Mouse (Mus musculus) hindbrain, embryonic 10.5 days (tissue): ENCODE data around the gene Scgb1a1. TPM values are rescaled to one million over a fixed set of nuclear protein-coding genes. Genes with fewer than 3 reads are reported as not detected.

Experiments used
- DNase-seq: peaks from one replicate; pipeline ENCODE4 v3.0.0-alpha.2; 2017; ENCODE audit warnings: low spot score
- H3K27ac ChIP-seq: fragments of 300-500 bp; sonication (generic); 2 replicates; pipeline ENCODE4 v1.5.1; 2016; ENCODE audit warnings: mild to moderate bottlenecking, moderate library complexity
- H3K27me3 ChIP-seq: fragments of 300-500 bp; sonication (generic); 2 replicates; pipeline ENCODE4 v1.6.1; 2016; ENCODE audit warnings: mild to moderate bottlenecking; ENCODE audit not compliant: poor library complexity, insufficient read depth, severe bottlenecking
- H3K36me3 ChIP-seq: fragments of 300-500 bp; sonication (generic); 2 replicates; pipeline ENCODE4 v1.6.1; 2016; ENCODE audit warnings: mild to moderate bottlenecking, moderate library complexity
- H3K4me1 ChIP-seq: fragments of 300-500 bp; sonication (generic); replicated peaks from 2 replicates; pipeline ENCODE4 v1.6.1; 2016; ENCODE audit warnings: mild to moderate bottlenecking
- H3K4me3 ChIP-seq: fragments of 300-500 bp; sonication (generic); 2 replicates; pipeline ENCODE4 v1.5.1; 2016; ENCODE audit warnings: mild to moderate bottlenecking, moderate library complexity
- H3K9me3 ChIP-seq: fragments of 300-500 bp; sonication (generic); 2 replicates; pipeline ENCODE4 v1.6.1; 2016; ENCODE audit warnings: mild to moderate bottlenecking, moderate library complexity
- WGBS: fragments of 180-500 bp; shearing (Covaris S2); methylation state at CpG from one replicate; pipeline ENCODE4 v1.1.7; 2016; 5-methylcytosine and 5-hydroxymethylcytosine counted together
- polyA plus RNA-seq: library from polyadenylated mRNA; unstranded; fragments of >200 nt; fragmentation: Nextera tagmentation; extraction: Ambion mirVana; gene quantifications from 2 replicates; pipeline ENCODE4 v1.2.1, GENCODE M21; 2016

Gene Scgb1a1
- polyA plus RNA-seq, 1 experiment from 2014 or later, result not detected

DNA sequence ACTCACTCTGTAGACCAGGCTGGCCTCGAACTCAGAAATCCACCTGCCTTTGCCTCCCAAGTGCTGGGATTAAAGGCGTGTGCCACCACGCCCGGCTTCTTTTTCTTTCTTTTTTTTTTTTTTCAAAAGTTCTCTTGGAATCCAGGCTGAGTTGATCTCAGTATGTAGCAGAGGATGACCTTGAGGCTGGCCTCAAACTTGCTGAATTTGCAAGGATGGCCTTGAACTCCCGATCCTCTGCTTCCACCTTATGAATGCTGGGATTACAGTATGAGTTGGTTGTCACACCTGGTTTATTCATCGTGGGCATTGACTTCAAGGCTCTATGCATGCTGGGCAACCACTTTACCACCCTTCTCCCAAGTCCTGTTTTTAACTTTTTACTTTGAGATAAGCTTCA is 47.1 kb downstream of the Scgb1a1 start:
- H3K27me3 ChIP-seq, result no peaks in the 10 kb centered on the region
- H3K36me3 ChIP-seq, result no peaks in the 10 kb centered on the region
- no peaks in the 10 kb centered on the region for H3K4me1 ChIP-seq
- no peak overlapping the region for H3K27ac ChIP-seq
- H3K4me3 ChIP-seq, result no peak overlapping the region
- H3K9me3 ChIP-seq, result no peaks in the 10 kb centered on the region
- no peak for DNase-seq
- 87% methylated on average over 6 of the region's 6 CpGs for WGBS

DNA sequence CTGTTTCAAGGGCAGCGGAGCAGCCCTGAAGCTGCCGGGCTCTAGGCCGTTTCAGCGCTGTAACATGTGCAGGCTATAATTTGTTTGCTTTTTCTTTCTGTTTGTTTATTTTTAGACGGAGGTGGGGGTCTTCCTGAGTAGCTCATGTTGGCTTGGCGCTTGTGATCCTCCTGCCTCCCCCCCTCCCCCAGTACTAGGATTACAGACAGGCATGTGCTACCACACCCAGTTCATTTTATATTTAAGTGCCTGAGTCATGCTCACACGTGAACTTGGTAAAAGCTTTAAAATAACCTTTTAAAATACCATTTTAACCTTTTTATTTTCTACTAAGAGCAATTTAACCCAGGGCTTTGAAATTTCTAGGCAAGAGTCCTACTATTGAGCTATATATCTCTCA is 47.8 kb downstream of the Scgb1a1 start:
- H3K27me3 ChIP-seq, result no peaks in the 10 kb centered on the region
- H3K9me3 ChIP-seq, result no peaks in the 10 kb centered on the region
- no peak overlapping the region for H3K27ac ChIP-seq
- 65% methylated on average over 7 of the region's 7 CpGs for WGBS
- H3K4me3 ChIP-seq, result no peak overlapping the region
- H3K36me3 ChIP-seq, result no peaks in the 10 kb centered on the region
- DNase-seq, result peak; percentile 6
- H3K4me1 ChIP-seq, result no peaks in the 10 kb centered on the region

DNA sequence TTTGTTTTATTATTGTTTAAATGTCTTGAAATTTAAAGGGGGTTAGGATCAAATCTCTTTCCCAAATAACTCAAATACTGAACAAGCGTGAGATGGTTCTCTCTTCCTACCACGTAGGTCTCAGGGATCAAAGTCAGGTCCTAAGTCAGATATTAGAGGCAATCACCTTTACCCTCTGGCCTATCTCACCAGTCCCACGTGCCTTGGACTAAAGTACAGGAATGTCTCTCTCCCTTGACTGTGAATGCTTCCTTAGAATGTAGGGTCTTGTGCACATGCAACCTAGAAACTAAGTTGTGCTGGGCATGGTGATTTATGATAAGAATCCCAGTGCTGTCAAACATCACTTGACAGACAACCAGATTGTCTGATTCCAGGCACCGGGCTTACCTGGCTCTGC is 48.5 kb downstream of the Scgb1a1 start:
- 80% methylated on average over 4 of the region's 4 CpGs for WGBS
- no peak for DNase-seq
- Histone ChIP-seq H3K4me3 (no peak overlapping the region), H3K4me1 (no peaks in the 10 kb centered on the region), H3K27ac (no peak overlapping the region), H3K27me3 (no peaks in the 10 kb centered on the region), H3K9me3 (no peaks in the 10 kb centered on the region), H3K36me3 (no peaks in the 10 kb centered on the region)

DNA sequence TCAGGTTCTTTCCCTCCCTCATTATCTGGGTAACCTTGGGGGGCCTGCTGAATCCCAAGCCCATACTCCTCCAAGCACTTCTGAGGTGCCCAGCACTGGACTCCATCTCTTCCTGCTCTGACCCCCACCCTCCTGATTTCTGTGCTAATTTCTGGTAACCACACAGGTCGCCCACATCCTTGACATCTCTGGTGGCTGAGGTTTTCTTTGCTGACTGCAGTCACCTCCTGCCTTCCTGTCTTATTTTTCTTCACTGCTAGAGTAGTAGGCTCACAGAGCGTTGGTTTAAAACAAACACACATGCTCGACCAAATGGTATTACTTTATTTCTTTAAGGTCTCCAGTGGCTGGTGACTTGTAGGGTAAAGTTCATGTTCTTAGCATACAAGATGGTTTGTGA is 49.6 kb downstream of the Scgb1a1 start:
- no peaks in the 10 kb centered on the region for H3K36me3 ChIP-seq
- no peaks in the 10 kb centered on the region for H3K9me3 ChIP-seq
- no peak overlapping the region for H3K4me3 ChIP-seq
- H3K27ac ChIP-seq, result no peak overlapping the region
- no peaks in the 10 kb centered on the region for H3K27me3 ChIP-seq
- DNase-seq, result no peak
- no peaks in the 10 kb centered on the region for H3K4me1 ChIP-seq
- 68% methylated on average over 3 of the region's 3 CpGs for WGBS

DNA sequence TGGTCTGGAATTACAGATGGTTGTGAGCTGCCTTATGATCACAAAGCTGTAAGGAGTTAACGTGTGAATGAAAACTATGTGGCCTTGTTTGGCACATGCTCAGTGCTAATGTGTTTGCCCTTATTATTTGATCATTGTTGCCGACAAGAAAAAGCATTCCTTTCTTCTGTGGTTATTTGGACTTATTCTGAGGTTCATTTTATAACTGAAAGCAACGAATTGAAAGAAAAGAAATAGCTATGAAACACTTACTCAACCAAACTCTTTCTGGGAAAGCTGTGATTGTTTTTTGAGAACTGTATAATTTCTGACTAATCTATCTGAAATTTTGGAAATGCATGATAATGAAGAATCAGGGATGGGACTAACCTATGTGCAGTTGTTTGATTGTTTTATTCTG is 52.7 kb downstream of the Scgb1a1 start:
- WGBS, result 81% methylated on average over 3 of the region's 3 CpGs
- H3K9me3 ChIP-seq, result no peaks in the 10 kb centered on the region
- H3K4me3 ChIP-seq, result no peak overlapping the region
- no peak for DNase-seq
- H3K27ac ChIP-seq, result no peak overlapping the region
- H3K4me1 ChIP-seq, result no peaks in the 10 kb centered on the region
- H3K27me3 ChIP-seq, result no peaks in the 10 kb centered on the region
- no peaks in the 10 kb centered on the region for H3K36me3 ChIP-seq

DNA sequence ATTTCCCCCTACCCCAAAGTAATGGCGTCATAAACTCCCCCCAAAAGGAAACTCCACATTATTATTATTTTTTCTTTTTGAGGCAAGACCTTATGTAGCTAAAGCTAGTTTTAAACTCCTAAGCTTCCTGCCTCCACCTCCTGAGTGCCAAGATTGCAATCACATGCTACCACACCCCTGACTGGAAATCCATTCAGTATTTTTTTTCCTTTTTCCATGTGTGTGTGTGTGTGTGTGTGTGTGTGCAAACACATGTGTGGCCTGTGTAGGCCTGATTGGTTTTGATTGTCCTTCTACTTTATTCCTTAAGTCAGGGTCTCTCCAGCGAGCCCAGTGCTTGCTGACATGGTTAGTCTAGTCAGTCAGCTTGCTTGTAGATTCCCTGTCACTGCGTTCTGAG is 53.3 kb downstream of the Scgb1a1 start:
- WGBS, result 81% methylated on average over 3 of the region's 3 CpGs
- DNase-seq, result no peak
- no peak overlapping the region for H3K4me3 ChIP-seq
- H3K27me3 ChIP-seq, result no peaks in the 10 kb centered on the region
- no peaks in the 10 kb centered on the region for H3K4me1 ChIP-seq
- no peaks in the 10 kb centered on the region for H3K9me3 ChIP-seq
- no peak overlapping the region for H3K27ac ChIP-seq
- no peaks in the 10 kb centered on the region for H3K36me3 ChIP-seq

Other genes starting within 250 kb of the Scgb1a1 start
- 66.7 and 140 TPM in 2 replicates for gene Gng3, start 248.8 kb downstream of the Scgb1a1 start, polyA plus RNA-seq
- 0.44 and 0.47 TPM in 2 replicates for gene Lrrn4cl, start 237.2 kb downstream of the Scgb1a1 start, polyA plus RNA-seq
- 201 and 202 TPM in 2 replicates for gene Ubxn1, start 216.5 kb downstream of the Scgb1a1 start, polyA plus RNA-seq
- 57.9 and 62.5 TPM in 2 replicates for gene Uqcc3, start 207.0 kb downstream of the Scgb1a1 start, polyA plus RNA-seq
- 111 and 112 TPM in 2 replicates for gene Lbhd1, start 204.2 kb downstream of the Scgb1a1 start, polyA plus RNA-seq
- gene Gm49403, start 204.0 kb downstream of the Scgb1a1 start, polyA plus RNA-seq, result not detected in 2 replicates
- 139 and 159 TPM in 2 replicates for gene 1810009A15Rik, start 199.1 kb downstream of the Scgb1a1 start, polyA plus RNA-seq
- 0.22 TPM in 1 of 2 replicates, not detected in the other for gene Gm49416, start 199.0 kb downstream of the Scgb1a1 start, polyA plus RNA-seq
- gene Ints5, start 195.0 kb downstream of the Scgb1a1 start, polyA plus RNA-seq, result 56.4 and 60.3 TPM in 2 replicates
- gene Ganab, start 189.9 kb downstream of the Scgb1a1 start, polyA plus RNA-seq, result 113 and 125 TPM in 2 replicates
- 63.1 and 78.0 TPM in 2 replicates for gene B3gat3, start 167.6 kb downstream of the Scgb1a1 start, polyA plus RNA-seq
- 3.4 and 4.2 TPM in 2 replicates for gene Rom1, start 158.6 kb downstream of the Scgb1a1 start, polyA plus RNA-seq
- gene Eml3, start 158.4 kb downstream of the Scgb1a1 start, polyA plus RNA-seq, result 21.3 and 24.9 TPM in 2 replicates
- 178 and 184 TPM in 2 replicates for gene Mta2, start 146.1 kb downstream of the Scgb1a1 start, polyA plus RNA-seq
- 39.3 and 41.2 TPM in 2 replicates for gene Tut1, start 134.1 kb downstream of the Scgb1a1 start, polyA plus RNA-seq
- gene Eef1g, start 120.9 kb downstream of the Scgb1a1 start, polyA plus RNA-seq, result 402 and 497 TPM in 2 replicates
- gene Ahnak, start 98.7 kb downstream of the Scgb1a1 start, polyA plus RNA-seq, result 8.1 and 11.0 TPM in 2 replicates
- 12.9 and 15.3 TPM in 2 replicates for gene Asrgl1, start 47.7 kb upstream of the Scgb1a1 start, polyA plus RNA-seq